Mouse (Mus musculus) erythroblast, adult 5-6 weeks (primary cell): Measurements from ENCODE around the gene Rpl10a. TPM values are rescaled to one million over a fixed set of nuclear protein-coding genes. Genes with fewer than 3 reads are reported as not detected.

Source experiments
- ATAC-seq: replicated peaks from 2 replicates; pipeline ENCODE4 v1.8.0; 2016; ENCODE audit warnings: moderate number of reproducible peaks, mild to moderate bottlenecking, moderate TSS enrichment, inconsistent platforms; ENCODE audit not compliant: poor library complexity, low FRiP score, severe bottlenecking
- total RNA-seq, 2 experiments: library from RNA; stranded (forward) in 1 of 2; stranded (reverse) in 1 of 2; fragments of 150-400 nt in 1 of 2; fragments of 200-764, 138-1000 nt in 1 of 2; gene quantifications; 2 replicates each; pipeline versions ENCODE4 v1.2.3 to v1.2.4; 2015 to 2017; ENCODE audit warnings: low replicate concordance in 2 of 2

The Rpl10a gene
- total RNA-seq (2015; ENCODE audit: low replicate concordance), result 515 and 525 TPM in 2 replicates
- total RNA-seq (2017; ENCODE audit: low replicate concordance), result 92.4 and 200 TPM in 2 replicates

GRCm38 (mm10) chr17:28328366-28328928 lies at the start of gene Rpl10a:
Gene Rpl10a, plus strand, starts transcription at chr17:28328471.
- peak; percentile 93 for ATAC-seq

GRCm38 (mm10) chr17:28279236-28279635 lies 49.0 kb upstream of the Rpl10a start:
- no peak for ATAC-seq

- no peak for ATAC-seq
Observed at GRCm38 (mm10) chr17:28279780-28280422, 48.4 kb upstream of the Rpl10a start.

- no peak for ATAC-seq
Observed at GRCm38 (mm10) chr17:28280423-28280800, 47.9 kb upstream of the Rpl10a start.

- ATAC-seq, result no peak
Observed at GRCm38 (mm10) chr17:28280831-28281377, 47.4 kb upstream of the Rpl10a start.

GRCm38 (mm10) chr17:28281866-28282441 lies 46.3 kb upstream of the Rpl10a start:
- no peak for ATAC-seq

- ATAC-seq, result no peak
Observed at GRCm38 (mm10) chr17:28283199-28283598, 45.1 kb upstream of the Rpl10a start.

GRCm38 (mm10) chr17:28286133-28286532 lies 42.1 kb upstream of the Rpl10a start:
- no peak for ATAC-seq

GRCm38 (mm10) chr17:28286964-28287363 lies 41.3 kb upstream of the Rpl10a start:
- ATAC-seq, result peak; percentile 50; the same call in 1 of the 2 replicates

GRCm38 (mm10) chr17:28287578-28287977 lies 40.7 kb upstream of the Rpl10a start:
- no peak for ATAC-seq

- no peak for ATAC-seq
Observed at GRCm38 (mm10) chr17:28287980-28288379, 40.3 kb upstream of the Rpl10a start.

GRCm38 (mm10) chr17:28290262-28290661 lies 38.0 kb upstream of the Rpl10a start:
- ATAC-seq, result no peak

GRCm38 (mm10) chr17:28290671-28291070 lies 37.6 kb upstream of the Rpl10a start:
- no peak for ATAC-seq

GRCm38 (mm10) chr17:28291346-28291745 lies 36.9 kb upstream of the Rpl10a start:
- ATAC-seq, result no peak

- ATAC-seq, result no peak
Observed at GRCm38 (mm10) chr17:28293716-28294115, 34.6 kb upstream of the Rpl10a start.

- no peak for ATAC-seq
Observed at GRCm38 (mm10) chr17:28294449-28295333, 33.6 kb upstream of the Rpl10a start.

GRCm38 (mm10) chr17:28298888-28299287 lies 29.4 kb upstream of the Rpl10a start:
- ATAC-seq, result no peak

GRCm38 (mm10) chr17:28299669-28300320 lies 28.5 kb upstream of the Rpl10a start:
- ATAC-seq, result no peak

GRCm38 (mm10) chr17:28300323-28300722 lies 27.9 kb upstream of the Rpl10a start:
- ATAC-seq, result no peak

GRCm38 (mm10) chr17:28300850-28301249 lies 27.4 kb upstream of the Rpl10a start:
- ATAC-seq, result no peak
